Mouse (Mus musculus) ES-CJ7 (cell line): Measurements from ENCODE around the gene Usp37.

Experiments
- DNase-seq: peaks from one replicate; pipeline ENCODE4 v3.0.0; 2011; ENCODE audit warnings: low read depth, low spot score

Gene Usp37

GRCm38 (mm10) chr1:74460273-74460672, 83.8 kb downstream of the Usp37 start:
- peak; percentile 65 for DNase-seq

DNA sequence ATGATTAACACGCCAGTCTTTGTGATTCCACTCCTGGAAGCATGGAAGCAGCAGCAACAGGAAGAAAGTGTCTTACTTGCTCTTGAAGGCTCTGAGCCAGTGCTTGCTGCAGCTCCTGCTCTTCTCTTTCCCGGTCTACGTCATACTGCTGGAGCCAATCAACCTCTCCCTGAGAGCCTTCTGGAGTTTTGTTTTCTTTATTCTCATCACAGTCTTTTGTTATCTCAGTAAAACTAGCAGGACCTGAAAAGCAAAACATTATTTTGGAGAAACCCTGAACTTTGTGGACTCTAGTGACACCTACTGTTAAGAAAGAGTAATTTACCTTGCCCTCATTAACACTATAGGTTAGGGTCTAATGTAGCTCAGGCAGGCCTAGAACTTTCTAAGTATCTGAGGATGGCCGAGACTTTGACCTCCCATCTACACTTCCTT, 91.5 kb downstream of the Usp37 start:
- peak; percentile 52 for DNase-seq

GRCm38 (mm10) chr1:74444538-74444937, 99.5 kb downstream of the Usp37 start:
- DNase-seq, result no peak

DNA sequence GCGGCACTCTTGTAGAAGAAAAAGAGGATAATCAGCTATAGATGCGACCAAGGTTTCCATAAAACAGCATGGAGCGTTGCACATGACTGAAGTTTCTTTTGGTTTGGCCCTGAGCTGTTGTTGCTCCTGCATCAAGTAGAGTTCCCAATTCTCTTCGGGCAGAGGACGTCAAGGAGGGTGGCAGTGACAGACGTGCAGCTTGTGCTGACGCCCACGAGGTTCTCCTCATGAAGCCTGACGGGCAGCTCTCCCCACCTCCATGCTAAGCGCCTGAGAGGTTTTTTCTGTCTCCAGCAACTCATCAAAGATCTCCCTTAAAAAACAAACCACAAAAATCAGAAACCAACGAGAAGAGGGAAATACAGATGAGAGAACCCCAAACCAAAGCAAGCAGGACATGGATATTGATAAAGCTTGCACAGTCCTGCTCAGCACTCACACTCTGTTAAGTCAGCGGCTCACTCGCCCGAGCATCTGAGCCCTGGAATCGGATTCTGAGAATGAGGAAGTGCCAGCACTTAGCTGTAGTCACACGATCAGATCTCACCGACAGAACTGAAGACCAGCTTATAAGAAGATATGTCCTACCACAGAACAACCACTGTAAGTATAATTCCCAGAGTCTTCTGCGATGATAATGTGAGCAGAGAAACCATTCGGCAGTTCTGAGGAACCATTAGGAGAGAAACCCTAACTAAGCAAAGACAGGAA, 104.8 kb downstream of the Usp37 start:
- DNase-seq, result no peak

DNA sequence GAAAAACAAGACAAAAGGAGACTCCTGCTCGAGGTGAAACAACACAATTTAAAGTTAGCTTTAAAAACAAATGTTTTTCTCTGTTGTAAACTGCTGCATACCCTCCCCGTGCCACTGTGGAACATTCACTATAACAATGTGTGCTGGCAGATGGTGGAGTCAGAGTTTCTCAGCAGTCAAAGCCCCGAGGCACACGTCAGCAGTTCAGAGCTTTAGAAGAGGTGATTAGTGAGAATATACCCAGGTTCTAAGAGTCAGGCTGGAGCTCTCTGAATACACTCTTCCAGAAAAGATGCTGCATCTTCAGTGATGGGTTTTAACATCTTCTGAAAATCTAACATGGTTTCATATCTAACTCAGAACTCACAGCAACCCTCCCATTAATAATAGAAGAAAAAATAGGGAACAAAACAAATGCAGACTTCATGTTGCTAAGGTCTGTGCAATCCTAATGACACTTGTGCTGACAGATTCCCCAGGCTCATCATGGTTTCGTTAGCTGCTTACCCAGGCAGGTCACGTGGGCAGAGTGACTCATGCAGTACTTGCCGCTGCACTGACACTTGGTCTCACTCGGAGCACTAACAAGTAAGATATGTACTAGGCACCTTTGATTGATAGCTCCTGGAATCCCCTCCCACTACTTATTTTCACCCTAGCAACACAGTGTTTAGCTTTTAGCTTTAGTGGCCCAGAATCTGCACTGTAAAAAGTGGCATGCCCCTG, 106.2 kb downstream of the Usp37 start:
- no peak for DNase-seq

DNA sequence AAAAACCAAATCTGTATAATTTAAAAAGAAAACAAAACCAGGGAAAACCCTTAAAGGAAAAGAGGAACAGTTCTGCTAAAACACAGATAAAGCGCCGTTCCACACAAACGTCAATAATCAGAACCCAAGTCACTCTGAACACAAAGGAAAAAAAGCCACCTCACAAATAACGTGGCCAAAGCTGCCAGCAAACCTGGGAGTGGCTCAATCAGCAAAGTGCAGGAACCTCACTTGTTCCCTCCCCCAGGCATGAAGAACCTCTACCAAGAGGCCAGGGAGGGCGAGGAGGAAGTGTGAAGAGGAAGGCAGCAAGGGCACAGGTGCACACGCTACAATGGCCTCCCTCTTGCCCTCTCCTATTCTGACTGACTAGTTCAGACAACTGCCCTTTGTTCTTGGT, 108.5 kb downstream of the Usp37 start:
- DNase-seq, result no peak

- DNase-seq, result no peak
Observed at GRCm38 (mm10) chr1:74434596-74434995, 109.5 kb downstream of the Usp37 start.

GRCm38 (mm10) chr1:74433220-74433619, 110.9 kb downstream of the Usp37 start:
- DNase-seq, result no peak

DNA sequence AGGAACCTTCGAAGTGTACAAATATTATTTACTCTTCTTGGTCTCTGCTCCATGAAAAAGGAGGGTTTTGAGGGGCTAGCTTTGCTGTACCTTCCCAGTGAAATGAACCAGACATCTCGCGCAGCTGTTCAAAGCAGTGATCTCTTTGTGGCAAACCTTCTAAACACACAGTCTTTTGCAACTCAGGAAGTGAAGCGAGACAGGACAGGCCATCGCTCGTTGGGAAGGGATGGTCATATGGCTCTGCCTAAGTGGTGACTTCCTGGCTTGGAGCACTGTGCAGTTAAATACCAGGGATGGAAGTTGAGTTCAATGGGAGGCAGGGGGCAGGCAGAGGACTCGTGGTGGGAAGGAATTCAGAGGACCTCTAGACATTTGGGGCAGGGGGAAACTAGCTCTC, 118.2 kb downstream of the Usp37 start:
- no peak for DNase-seq

DNA sequence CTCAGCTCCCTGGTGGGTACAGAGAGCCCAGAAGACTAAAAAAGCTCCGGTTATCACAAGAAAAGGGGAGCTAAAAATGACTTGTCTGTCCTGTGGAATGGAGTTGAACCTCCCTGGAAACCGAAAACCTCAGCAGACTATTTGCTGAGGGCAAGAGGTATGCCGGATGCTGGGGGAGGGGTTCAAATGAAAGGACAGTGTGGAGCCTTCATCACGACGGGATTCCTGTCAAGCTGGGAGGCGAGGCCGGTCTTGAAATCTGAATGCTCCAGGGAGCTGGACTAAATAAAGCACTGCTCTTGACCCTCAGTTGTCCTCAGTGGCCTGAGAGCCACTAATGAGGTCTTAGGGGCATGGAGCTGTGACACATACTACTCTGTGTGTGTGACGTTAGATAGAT, 120.9 kb downstream of the Usp37 start:
- DNase-seq, result no peak

- DNase-seq, result no peak
Observed at GRCm38 (mm10) chr1:74419440-74419794, 124.7 kb downstream of the Usp37 start.

GRCm38 (mm10) chr1:74418747-74419439, 125.2 kb downstream of the Usp37 start:
- peak; percentile 65 for DNase-seq

- DNase-seq, result peak; percentile 89
Observed at GRCm38 (mm10) chr1:74415143-74415542, 128.9 kb downstream of the Usp37 start.

DNA sequence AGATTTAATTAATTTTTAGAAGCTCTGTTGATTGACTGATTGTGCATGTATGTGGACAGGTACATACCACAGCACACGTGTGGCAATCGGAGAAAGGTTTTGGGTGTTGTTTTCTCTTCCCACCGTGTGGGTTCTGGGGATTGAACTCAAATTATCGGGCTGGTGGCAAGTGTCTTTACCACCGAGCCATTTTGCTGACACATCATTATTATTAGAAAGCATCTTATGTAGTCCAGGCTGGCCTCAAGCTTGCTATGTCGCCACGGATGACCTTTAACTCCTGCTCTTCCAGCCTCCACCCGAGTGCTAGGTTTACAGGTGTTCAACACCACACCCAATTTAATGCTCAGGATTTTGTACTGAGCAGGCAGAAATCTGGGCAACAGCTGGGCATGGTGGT, 131.4 kb downstream of the Usp37 start:
- DNase-seq, result no peak

DNA sequence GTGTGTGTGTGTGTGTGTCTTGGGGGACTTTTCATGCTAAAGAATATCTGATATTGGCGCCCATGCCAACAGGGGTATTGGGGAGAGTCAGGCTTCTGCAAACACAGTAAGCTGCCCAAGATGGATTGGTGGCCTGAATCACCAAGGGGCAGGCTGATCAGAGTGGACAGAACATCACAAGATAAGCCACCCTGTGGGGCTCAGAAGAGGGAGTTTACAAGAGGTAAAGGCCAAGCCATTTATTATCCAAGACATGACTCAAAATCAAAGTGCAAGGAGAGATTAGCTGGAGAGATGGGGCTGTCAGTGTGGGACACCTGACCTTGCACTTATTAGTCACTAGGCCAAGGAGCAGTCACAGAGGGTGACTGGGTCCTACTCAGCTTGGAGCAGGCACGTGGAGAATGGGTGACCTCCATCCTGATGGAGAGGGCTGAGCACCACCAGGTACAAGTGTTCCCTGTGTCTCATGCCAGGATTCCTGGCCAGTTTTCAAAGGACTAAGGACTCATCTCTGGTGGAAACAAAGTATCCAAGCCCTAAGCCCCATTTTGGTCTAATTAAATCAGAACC, 132.2 kb downstream of the Usp37 start:
- DNase-seq, result no peak

DNA sequence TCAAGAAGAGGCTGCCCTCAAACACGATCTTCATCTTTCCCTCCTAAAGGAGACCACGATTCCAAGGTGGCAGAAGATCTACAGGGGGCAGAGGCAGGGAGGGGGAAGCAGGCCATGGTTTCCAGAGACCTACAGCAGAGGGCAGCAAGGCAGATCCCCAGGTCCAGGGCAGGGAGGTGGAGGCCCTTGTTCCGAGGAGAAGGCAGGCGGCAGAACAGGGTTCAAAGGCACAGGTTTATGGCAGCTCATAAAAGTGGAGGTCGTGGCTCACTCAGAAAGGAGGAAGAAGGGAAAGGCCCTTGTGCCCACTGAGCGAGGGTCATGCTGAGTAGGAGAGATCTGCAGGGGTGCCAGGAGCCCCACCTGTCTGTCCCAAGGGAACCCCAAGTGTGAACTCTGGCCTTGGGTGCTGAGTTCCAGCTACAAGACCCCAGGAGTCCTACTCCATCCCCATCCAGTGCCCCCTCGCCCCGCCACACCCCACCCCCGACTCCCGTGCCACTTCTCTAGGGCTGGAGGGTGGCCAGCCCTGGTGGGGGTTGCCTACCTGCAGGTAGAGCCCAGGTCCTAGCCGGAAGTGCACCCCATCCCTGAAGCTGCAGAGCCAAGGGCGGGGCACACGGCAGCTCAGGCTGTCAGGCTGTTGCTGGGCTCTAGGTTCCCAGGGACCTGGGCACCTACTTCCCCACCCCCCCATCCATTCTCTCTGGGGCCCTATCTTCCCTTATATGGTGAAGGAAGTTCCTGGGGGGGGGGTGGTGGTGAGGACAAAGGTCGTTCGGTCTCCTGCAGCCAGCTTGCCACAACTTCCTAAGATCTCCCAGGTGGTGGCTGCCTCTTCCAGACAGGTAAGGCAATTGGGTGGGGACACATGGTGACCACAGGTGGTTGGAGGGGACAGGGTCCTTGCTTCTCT, 135.2 kb downstream of the Usp37 start, which contains the start of gene Vil1:
Gene Vil1, plus strand, starts transcription at position 788 of the 916 bp plus-strand sequence.
- no peak for DNase-seq

DNA sequence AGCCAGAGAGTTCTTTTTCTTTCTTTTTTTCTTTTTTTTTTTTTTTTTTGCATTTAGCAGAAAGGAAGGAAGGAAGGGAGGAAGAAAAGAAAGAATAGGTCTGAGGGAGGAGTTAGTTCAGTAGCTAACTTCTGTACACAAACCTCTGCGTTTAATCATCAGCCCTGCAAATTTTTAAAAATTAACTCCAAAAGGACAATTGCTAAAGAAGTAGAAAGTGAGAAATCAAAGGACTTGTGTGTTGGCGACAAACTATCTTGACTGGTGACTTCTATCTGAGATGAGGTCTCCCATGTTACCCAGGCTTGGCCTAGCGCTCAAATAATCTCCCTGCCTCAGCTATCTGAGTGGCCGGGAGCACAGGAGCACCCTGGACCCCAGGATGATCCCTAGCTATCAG, 139.9 kb downstream of the Usp37 start:
- no peak for DNase-seq

GRCm38 (mm10) chr1:74401015-74401702, 142.9 kb downstream of the Usp37 start:
- DNase-seq, result peak; percentile 73

- DNase-seq, result no peak
Observed at GRCm38 (mm10) chr1:74400531-74400930, 143.6 kb downstream of the Usp37 start.

GRCm38 (mm10) chr1:74397919-74398451, 146.1 kb downstream of the Usp37 start:
- peak; percentile 91 for DNase-seq
